Mouse (Mus musculus) left cerebral cortex, adult 2 months (tissue): ENCODE measurements around the gene Slain2. TPM values are rescaled to one million over a fixed set of nuclear protein-coding genes. Genes with fewer than 3 reads are reported as not detected.

Experiments used
- DNase-seq, 2 experiments: peaks; one replicate each; pipeline ENCODE4 v3.0.0; 2021 to 2022; ENCODE audit warnings: low spot score in 2 of 2, mixed read lengths in 1 of 2; ENCODE audit errors: extremely low spot score in 1 of 2
- H3K27ac ChIP-seq: fragments of 200-600 bp; 2 replicates; pipeline ENCODE4 v1.8.1; 2022
- H3K4me3 ChIP-seq: fragments of 200-600 bp; 2 replicates; pipeline ENCODE4 v1.8.1; 2022
- CTCF ChIP-seq: fragments of 200-600 bp; IDR thresholded peaks from 2 replicates; pipeline ENCODE4 v1.8.1; 2022; ENCODE audit warnings: antibody characterized with exemption, mild to moderate bottlenecking, moderate library complexity
- intact Hi-C: fragments of 180-260 bp; cut with DNase I; formaldehyde crosslinking; loops from one replicate; pipeline ENCODE4 v1.15.1; 2025
- long read RNA-seq, 2 experiments: library from polyadenylated mRNA; stranded (forward); transcript quantifications; one replicate each; pipeline ENCODE4 v2.0.0; 2021; ENCODE audit warnings: borderline mapping rate in 2 of 2
- total RNA-seq, 2 experiments: library from RNA; stranded (reverse); gene quantifications; 2 replicates each; pipeline ENCODE4 v1.2.3; 2021

Slain2 gene
- total RNA-seq, result 10 to 100 TPM; 27.6 to 29.4 TPM
- long read RNA-seq, experiment 1, full-length matches to known transcripts, result 35 of 41 reads
- long read RNA-seq, experiment 1, partial matches to known transcripts, result 2 of 41 reads
- long read RNA-seq, experiment 1, other reads (novel, unspliced or antisense), result 4 of 41 reads
- long read RNA-seq, experiment 2, full-length matches to known transcripts, result 34 of 38 reads
- long read RNA-seq, experiment 2, partial matches to known transcripts, result 2 of 38 reads
- long read RNA-seq, experiment 2, other reads (novel, unspliced or antisense), result 2 of 38 reads

DNA sequence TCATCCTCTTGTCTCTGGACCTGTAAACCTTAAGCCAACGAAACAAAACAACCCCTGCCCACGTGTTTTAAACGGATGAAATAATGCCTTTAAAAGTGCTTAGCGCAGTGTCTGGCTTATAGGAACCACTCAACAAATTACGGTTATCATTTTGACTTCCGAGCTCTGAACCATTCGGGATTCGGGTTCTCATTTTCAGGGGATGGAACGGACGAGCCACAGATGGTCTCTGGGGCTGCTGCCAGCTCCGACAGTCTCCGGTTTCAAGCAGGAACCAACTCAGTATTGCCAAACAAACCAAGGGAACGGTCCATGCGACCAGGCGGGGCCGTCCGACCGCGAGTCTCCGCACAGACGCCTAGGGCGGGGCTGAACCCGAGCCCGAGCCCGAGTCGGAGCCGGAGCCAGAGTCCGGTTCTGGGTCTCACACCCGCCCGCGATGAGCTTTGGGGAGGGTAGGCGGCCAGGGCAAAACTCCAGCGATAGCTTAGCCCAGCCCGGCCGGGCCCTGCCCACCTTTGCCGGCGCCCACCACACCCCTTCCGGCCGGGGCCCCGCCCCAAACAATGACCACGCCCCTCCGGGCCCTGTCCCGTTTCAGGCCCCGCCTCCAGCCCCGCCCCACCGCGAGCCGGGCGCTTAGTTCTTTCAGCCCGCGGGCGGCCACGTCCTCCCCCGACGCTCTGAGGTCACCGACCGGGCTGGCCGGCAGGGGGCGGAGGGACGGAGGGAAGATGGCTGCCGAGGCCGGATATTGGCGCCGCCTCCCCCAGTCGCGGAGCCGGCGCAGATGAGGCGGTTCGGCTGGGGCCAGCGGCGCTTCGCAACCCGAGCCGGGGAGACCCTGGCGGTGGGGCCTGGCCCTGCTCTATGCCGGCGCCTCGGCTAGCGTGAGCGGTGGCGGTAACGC lies at the start of gene Slain2:
Gene Slain2 (plus strand): TSS at position 657 of the 910 bp plus-strand sequence.
- H3K4me3 ChIP-seq, result peak within 1 kb of the TSS; percentile 71
- intact Hi-C loops, result loop anchor here (10.0 kb wide), 1 partner anchor 359 kb away; the partner anchor contains the start of gene Nfxl1
- peak within 1 kb of the TSS; percentile 97 for H3K27ac ChIP-seq
- TF ChIP-seq CTCF, result peak; percentile 70
- DNase-seq, result peak; percentile 95

DNA sequence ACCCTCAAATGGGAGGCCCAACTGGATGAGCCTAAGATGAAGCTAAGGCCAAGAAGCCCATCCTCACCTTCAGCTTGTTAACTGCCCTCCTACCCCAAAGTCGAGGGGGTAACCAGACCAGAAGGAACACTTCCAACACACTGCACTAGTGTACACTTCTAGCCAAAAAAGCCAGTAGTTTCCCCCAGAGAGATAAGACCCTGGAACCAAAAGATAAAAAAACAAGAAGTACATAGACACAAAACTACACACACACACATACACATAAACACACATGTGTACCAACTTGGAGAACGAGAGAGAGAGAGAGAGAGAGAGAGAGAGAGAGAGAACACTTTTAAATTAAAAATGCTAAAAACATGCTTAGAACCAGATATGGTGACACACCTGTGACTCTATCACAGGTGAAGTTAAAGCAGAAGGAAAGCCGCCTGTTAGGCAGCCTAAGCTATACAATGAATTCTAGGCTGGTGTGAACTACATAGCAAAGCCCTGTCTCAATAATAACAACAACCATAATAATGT lies 49.4 kb upstream of the Slain2 start:
- Histone ChIP-seq H3K4me3 (no peak overlapping the region), H3K27ac (no peak overlapping the region)
- intact Hi-C loops, result loop anchor here (5.0 kb wide), 1 partner anchor 72 kb away; no protein-coding TSS in a partner anchor
- no peak for DNase-seq
- no peak for TF ChIP-seq CTCF

DNA sequence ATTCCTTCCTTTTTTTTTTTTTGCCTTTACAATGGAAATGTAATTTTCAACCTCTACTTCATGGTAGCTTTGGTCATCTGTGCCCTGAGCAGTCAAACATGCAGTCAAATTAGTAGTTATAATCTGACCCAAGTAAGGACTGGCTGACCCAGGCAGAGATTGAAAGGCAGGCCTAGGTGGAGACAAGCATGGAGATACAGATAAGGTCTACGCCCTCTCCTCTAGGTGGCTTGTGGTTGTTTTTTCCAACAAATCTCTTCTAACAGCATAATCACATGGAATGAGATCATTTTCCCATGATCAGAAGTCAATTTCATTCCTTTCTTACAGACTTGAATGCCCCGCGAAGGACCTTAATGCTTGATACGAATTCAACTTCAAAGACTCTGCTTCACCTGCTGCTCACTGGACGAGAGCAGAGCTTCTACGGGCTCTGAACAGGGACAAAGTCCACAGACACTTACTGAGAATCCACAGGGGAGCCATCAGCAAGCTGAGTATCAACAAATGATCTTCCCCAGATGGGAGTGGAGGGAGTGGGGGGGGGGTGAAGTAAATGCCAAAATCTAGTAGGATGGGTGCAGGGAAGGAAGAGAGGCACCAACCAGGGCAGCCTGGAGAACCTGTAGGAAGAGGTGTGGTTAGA lies 47.7 kb upstream of the Slain2 start:
- no peak for DNase-seq
- Histone ChIP-seq H3K4me3 (no peak overlapping the region), H3K27ac (no peak overlapping the region)
- intact Hi-C loops, result loop anchor here (5.0 kb wide), 1 partner anchor 74 kb away; no protein-coding TSS in a partner anchor
- TF ChIP-seq CTCF, result no peak

DNA sequence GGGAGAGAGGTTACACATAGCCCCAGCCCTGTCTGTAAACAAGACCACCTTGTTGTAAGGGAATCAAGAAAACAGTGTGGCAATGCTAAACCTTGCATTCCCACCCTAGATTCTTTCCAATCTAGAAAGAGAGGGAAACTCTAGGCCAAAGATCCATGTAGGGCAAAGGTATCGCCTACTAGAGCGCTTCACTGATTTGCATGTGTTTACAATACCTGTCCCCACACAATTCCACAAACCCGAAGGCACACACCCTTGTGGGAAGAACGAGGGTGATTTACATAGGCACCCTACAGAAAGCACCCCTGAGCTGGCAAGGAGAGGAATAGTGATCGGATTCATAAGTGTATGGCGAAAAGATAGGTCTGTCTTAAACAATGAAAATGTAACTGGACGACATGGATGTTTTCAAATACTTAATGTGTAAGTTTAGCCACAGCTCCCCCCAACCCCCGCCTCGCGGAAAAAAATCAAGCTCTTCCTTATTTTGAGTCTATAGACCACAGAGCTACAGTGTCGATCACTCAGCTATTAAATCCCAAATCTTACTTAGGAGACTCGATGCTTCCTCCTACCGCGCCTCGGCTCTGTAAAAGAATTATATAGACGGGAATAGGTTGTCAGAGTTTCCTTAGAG lies 47.0 kb upstream of the Slain2 start:
- TF ChIP-seq CTCF, result no peak
- Histone ChIP-seq H3K27ac (no peak overlapping the region), H3K4me3 (peak overlapping the region; percentile 68)
- intact Hi-C loops, result loop anchor here (5.0 kb wide), 1 partner anchor 75 kb away; no protein-coding TSS in a partner anchor
- no peak for DNase-seq

DNA sequence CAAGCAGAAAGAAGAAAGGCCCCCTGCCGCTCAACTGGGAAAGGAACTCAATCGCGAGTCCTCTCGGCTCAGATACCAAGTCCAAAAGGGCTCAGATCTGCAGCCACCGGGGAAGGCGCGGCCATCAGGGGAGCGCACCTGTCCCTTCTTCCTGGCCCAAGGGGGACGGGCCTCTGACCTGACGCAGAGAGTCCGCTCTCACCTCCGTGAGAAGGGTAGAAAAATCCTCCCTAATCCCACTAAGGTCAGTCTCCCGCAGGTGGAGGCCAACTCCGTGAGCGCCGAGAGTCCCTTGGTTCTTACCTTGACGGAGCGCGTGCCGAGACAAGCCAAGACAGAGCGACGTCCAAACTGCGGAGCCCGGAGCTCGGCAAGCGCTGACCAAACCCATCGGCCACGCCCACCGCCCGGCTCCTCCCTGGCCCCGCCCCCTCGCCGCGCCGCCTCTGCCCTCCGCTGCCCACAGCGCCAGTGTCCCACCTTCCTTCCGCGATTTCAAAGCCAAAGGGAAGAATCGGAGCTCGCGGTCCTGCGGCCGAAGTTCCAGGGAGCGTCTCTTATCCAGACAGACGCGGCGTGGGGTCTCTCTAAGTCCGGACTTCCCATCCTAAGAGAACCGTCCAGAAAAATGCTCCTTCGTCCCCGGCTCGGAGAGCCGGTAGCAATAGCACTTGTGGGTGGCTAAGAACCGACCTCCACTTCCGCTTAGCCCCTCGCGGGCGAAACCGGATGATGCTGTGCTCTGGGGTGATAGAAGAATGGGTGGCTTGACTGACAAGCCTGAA lies 45.8 kb upstream of the Slain2 start, which contains the start of gene Tec:
Gene Tec (minus strand): TSS at position 393 of the 785 bp plus-strand sequence.
- peak; percentile 81 to 82 for DNase-seq
- no peak; the same call in 1 of the 2 replicates for TF ChIP-seq CTCF
- intact Hi-C loops, result loop anchor here (5.0 kb wide), 1 partner anchor 76 kb away; no protein-coding TSS in a partner anchor
- peak within 1 kb of the TSS; percentile 68 for H3K4me3 ChIP-seq
- H3K27ac ChIP-seq, result no peak within 1 kb of the TSS

DNA sequence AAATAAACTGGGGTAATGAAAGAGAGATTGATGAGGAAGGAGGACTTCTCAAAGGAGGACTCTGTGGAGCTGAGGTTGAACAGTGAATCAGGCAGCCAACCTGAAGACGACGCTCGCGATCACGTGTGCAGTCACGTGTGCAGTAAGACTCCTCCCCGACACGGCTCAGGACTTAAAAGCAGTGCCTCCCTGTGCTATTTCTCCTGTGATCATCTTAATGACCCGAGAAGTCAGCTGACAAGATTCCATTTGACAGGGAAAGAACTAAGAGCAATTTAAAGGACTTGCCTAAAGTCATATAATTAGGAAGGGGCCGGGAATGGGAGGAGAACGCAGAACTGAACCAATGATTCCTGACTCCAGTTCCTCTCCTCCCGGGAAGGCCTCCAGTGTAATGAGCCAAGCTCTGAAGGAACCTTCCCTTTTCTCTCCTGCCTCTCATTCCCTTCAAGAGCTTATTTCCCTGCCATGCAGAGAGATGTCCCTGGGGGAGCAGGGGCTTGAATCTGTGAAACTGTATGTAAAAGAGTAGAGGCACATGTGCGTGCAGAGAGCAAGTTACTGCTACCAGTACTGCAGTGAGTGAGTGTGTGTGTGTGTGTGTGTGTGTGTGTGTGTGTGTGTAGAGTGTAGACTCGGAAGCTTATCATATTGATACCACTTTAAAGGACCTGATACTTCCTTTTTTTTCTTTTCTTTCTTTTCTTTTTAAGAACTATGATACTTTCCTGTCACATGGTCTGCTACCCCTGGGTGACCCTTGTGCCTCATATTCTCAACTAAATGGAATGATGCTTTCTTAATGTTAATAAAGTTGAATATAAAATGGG lies 44.1 kb upstream of the Slain2 start:
- Histone ChIP-seq H3K4me3 (no peak overlapping the region), H3K27ac (no peak overlapping the region)
- no peak for DNase-seq
- intact Hi-C loops, result loop anchor here (5.0 kb wide), 1 partner anchor 78 kb away; no protein-coding TSS in a partner anchor
- TF ChIP-seq CTCF, result no peak

DNA sequence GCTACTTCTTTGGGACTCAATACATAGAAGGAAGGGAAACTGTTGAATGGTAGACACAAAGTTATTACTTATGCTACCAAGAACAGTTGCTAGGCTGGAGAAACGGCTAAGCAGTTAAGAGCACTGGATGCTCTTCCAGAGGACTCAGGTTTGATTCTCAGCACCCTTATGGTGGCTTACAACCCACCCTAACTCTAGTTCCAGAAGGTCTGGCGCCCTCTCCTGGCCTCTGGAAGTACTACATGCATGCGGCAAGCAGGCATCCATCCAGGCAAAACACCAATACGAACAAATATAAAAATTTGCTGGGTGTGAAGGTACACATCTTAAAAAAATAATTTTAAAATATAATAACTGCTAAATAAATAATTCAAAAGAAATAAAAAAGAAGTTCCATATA lies 43.0 kb upstream of the Slain2 start:
- Histone ChIP-seq H3K27ac (no peak overlapping the region), H3K4me3 (no peak overlapping the region)
- DNase-seq, result no peak
- peak; percentile 42 for TF ChIP-seq CTCF
- intact Hi-C loops, result no loop called here

DNA sequence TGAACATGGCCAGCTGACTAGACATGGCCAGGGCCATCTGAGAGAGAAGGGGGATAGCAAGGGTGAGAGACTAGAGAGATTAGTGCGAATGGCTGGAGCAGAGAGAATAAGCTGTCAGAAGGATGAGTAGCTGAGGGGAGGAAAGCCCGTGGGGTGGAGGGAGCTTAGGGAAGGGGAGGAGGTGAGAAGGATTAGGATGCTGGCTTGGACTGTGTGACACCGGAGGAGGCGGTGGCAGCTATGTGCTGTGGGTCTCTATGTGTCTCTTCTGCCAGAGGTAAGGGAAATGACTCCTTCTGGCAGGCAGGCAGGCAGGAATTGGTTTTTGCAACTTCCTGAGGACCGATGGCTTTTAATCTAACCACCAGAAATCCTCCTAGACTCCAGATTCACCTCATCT lies 34.4 kb upstream of the Slain2 start:
- TF ChIP-seq CTCF, result no peak
- no peak for DNase-seq
- Histone ChIP-seq H3K27ac (no peak overlapping the region), H3K4me3 (no peak overlapping the region)
- intact Hi-C loops, result loop anchor here (5.0 kb wide), 1 partner anchor 763 kb away; no protein-coding TSS in a partner anchor

DNA sequence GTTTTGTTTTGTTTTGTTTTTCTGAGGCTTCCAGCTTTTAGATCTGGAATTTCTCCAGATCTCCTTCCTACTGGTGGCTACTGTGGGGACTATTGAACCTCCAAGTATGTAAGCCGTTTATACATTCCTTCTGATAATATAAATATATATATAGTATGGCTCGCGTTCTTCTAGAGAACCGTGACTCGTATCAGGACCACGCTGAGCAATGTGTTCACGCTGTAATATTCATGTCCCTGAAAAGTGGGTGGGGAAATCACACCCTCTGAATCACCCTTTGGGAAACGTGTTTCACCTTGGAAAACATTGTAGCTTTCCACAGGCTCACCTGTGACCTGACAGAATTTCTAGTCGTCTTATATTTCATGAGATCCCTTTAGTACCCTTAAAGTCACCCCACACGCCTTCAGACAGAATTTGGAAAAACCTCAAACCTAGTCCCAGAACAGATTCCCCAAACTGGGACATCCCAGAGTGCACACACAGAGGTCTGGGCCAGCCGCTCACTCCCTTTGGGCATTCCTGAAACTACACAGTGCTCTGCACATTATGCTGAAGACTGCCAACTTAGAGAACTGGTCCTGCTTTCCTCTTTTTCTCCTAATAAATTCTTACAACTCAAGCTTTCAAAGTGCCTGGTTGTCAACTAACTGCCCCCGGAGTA lies 32.2 kb upstream of the Slain2 start:
- TF ChIP-seq CTCF, result no peak
- Histone ChIP-seq H3K4me3 (no peak overlapping the region), H3K27ac (no peak overlapping the region)
- intact Hi-C loops, result loop anchor here (5.0 kb wide), 1 partner anchor 760 kb away; no protein-coding TSS in a partner anchor
- no peak for DNase-seq
